Mouse (Mus musculus) megakaryocyte, adult 5-6 weeks (primary cell): ENCODE results near the gene Ing4. TPM values are rescaled to one million over a fixed set of nuclear protein-coding genes. Genes with fewer than 3 reads are reported as not detected.

Source experiments
- ATAC-seq: 2 replicates; pipeline ENCODE4 v1.8.0; 2016; ENCODE audit warnings: mild to moderate bottlenecking, inconsistent platforms; ENCODE audit not compliant: poor library complexity, severe bottlenecking
- total RNA-seq, 2 experiments: library from RNA; stranded (forward) in 1 of 2; stranded (reverse) in 1 of 2; fragments of 153-499, 151-499 nt in 1 of 2; fragments of 221-1000, 200-1000 nt in 1 of 2; gene quantifications; 2 replicates each; pipeline versions ENCODE4 v1.2.3 to v1.2.4; 2015 to 2017

The Ing4 gene
- total RNA-seq, 2 experiments from 2014 or later: 33.0 to 63.3 TPM

- peak; percentile 29 for ATAC-seq
Measured at GRCm38 (mm10) chr6:125089521-125090321, 50.2 kb downstream of the Ing4 start.

- ATAC-seq: no peak
Measured at GRCm38 (mm10) chr6:125090341-125091085, 51.0 kb downstream of the Ing4 start.

- no peak for ATAC-seq
Measured at GRCm38 (mm10) chr6:125092372-125092771, 52.8 kb downstream of the Ing4 start.

DNA sequence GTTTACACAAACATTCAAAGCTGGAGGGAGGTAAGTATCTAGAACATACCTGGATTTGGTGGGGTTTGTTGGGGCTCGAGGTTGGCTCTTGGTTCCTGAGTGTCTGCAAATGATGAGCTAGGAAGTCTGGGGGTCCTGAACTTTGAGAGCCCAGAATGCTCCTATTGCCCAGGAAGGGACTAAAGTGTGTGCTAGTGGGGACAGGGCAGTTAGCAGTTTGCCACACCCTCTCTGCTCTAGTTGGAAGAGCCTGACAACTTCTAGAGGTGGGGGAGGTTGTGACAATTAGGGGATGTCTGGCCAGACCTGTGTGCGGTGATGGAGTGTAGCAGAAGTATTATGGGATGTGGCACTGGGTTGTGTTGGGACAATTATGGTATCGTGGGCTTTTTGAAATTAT is 55.3 kb downstream of the Ing4 start:
- no peak for ATAC-seq

DNA sequence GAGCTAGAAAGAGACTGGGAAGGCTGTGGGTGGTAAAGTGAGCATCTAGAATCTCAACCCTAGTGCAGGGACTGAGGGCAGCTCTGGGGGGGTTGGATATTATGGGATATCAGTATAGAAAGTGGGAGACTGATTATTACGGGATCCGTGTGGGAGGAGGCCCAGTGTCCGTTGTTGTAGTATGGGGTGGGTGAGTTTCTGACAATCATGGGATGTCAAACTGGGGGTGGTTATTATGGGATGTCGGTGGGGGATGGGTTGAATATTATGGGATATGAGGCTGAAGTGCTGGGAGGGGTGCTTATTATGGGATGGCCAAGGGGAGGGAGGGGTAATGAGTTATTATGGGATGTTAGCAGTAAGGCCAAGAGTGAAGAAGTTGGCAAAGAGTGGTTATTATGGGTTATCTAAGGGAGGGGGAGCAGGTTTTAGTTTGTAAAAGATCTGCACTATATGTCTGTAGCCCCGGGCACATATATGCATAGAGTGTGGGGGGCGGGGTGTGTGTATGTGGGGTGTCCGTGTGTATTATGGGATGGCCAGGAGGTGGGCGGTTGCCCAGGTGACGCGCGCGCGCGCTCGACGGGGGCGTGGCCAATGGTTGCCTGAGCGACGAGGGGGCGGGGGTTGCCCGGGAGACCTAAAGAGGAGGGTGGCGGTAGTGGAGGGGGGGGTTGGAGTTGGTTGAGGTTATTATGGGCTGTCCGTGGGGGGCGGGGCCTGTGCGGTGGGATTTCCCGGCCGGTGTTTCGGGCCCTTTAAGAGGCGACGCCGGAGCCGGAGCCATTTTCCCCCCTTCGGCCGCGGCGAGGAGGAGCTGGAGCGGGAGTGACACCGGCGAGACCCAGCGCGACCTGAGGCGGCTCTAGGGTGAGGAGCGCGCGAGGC is 56.1 kb downstream of the Ing4 start, which contains the start of gene Chd4:
Gene Chd4 (plus strand): TSS at position 591 of the 888 bp plus-strand sequence.
- peak; percentile 63 for ATAC-seq

GRCm38 (mm10) chr6:125096279-125096596 is 56.7 kb downstream of the Ing4 start:
- no peak for ATAC-seq

GRCm38 (mm10) chr6:125096597-125097345 is 57.2 kb downstream of the Ing4 start:
- peak; percentile 20 for ATAC-seq

DNA sequence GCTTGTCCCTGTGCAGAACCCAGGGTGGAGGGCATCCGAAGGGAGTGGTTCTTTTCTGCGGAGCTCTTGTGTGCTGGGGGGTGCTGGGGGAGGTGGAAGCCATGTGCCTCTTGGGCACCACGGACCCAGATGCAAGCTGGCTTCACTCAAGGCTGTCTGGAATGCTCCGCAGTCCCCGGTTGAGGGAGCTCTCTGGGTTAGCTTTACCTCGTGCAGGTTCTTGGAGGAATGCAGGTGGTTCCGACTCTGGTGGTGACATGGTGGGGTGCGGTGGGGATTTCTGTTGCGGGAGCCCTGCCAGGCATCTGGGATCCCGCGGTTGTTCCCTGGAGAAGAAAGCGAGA is 57.8 kb downstream of the Ing4 start:
- ATAC-seq: no peak

DNA sequence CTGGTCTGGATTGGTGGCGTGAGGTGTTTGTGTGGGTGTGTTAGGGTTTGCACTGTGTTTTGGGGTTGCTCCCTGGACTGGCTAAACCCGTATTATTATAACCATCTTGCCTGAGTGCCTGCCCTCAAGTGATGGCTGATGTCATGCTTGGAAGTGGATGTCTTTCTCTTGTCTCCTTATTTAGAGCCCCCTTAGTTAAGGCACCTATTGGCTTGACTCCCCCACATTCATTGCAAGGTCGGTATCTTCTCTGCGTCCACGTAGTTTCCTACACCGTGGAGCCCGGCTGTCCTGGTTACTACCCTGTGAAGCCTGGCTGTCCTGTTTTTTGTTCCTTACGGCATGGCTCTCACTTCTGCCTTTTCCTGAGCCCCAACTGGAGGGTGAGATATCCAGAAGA is 58.4 kb downstream of the Ing4 start:
- no peak for ATAC-seq

- ATAC-seq: no peak
Measured at GRCm38 (mm10) chr6:125098513-125098912, 59.0 kb downstream of the Ing4 start.

Other genes with a start within 250 kb of the Ing4 start
- 5.1 and 8.0 TPM in 2 replicates for gene Spsb2, start 231.1 kb upstream of the Ing4 start, total RNA-seq (2015)
- 10.3 and 14.0 TPM in 2 replicates for gene Spsb2, start 231.1 kb upstream of the Ing4 start, total RNA-seq (2017)
- gene Tpi1, start 225.5 kb upstream of the Ing4 start, total RNA-seq (2015): 134 and 144 TPM in 2 replicates
- 93.8 and 113 TPM in 2 replicates for gene Tpi1, start 225.5 kb upstream of the Ing4 start, total RNA-seq (2017)
- gene Usp5, start 210.3 kb upstream of the Ing4 start, total RNA-seq (2015): 31.8 and 32.7 TPM in 2 replicates
- gene Usp5, start 210.3 kb upstream of the Ing4 start, total RNA-seq (2017): 56.3 and 58.5 TPM in 2 replicates
- gene Cdca3, start 210.2 kb upstream of the Ing4 start, total RNA-seq (2015): 160 and 180 TPM in 2 replicates
- gene Cdca3, start 210.2 kb upstream of the Ing4 start, total RNA-seq (2017): 168 and 185 TPM in 2 replicates
- gene Gnb3, start 199.5 kb upstream of the Ing4 start, total RNA-seq (2015): not detected in 2 replicates
- gene Gnb3, start 199.5 kb upstream of the Ing4 start, total RNA-seq (2017): not detected in 2 replicates
- 0.09 and 0.14 TPM in 2 replicates for gene P3h3, start 182.0 kb upstream of the Ing4 start, total RNA-seq (2015)
- gene P3h3, start 182.0 kb upstream of the Ing4 start, total RNA-seq (2017): 0.61 TPM in 1 of 2 replicates, not detected in the other
- not detected in 2 replicates for gene Gpr162, start 175.8 kb upstream of the Ing4 start, total RNA-seq (2015)
- 0.33 TPM in 1 of 2 replicates, not detected in the other for gene Gpr162, start 175.8 kb upstream of the Ing4 start, total RNA-seq (2017)
- gene Cd4, start 151.5 kb upstream of the Ing4 start, total RNA-seq (2015): 0.09 and 0.71 TPM in 2 replicates
- 0.20 and 0.37 TPM in 2 replicates for gene Cd4, start 151.5 kb upstream of the Ing4 start, total RNA-seq (2017)
- 1.2 TPM in 2 replicates for gene Lag3, start 128.1 kb upstream of the Ing4 start, total RNA-seq (2015)
- gene Lag3, start 128.1 kb upstream of the Ing4 start, total RNA-seq (2017): 0.44 and 1.4 TPM in 2 replicates
- gene Ptms, start 119.7 kb upstream of the Ing4 start, total RNA-seq (2015): 129 and 159 TPM in 2 replicates
- 195 and 207 TPM in 2 replicates for gene Ptms, start 119.7 kb upstream of the Ing4 start, total RNA-seq (2017)
- gene Mlf2, start 108.4 kb upstream of the Ing4 start, total RNA-seq (2015): 73.6 and 82.9 TPM in 2 replicates
- 50.9 and 70.6 TPM in 2 replicates for gene Mlf2, start 108.4 kb upstream of the Ing4 start, total RNA-seq (2017)
- gene Cops7a, start 74.2 kb upstream of the Ing4 start, total RNA-seq (2015): 35.4 and 37.2 TPM in 2 replicates
- gene Cops7a, start 74.2 kb upstream of the Ing4 start, total RNA-seq (2017): 19.4 and 25.7 TPM in 2 replicates
- not detected in 2 replicates for gene Pianp, start 43.1 kb upstream of the Ing4 start, total RNA-seq (2015)
- gene Pianp, start 43.1 kb upstream of the Ing4 start, total RNA-seq (2017): not detected in 2 replicates
- gene Zfp384, start 30.6 kb upstream of the Ing4 start, total RNA-seq (2015): 67.0 and 70.0 TPM in 2 replicates
- 34.1 and 36.0 TPM in 2 replicates for gene Zfp384, start 30.6 kb upstream of the Ing4 start, total RNA-seq (2017)
- 9.0 and 14.2 TPM in 2 replicates for gene Acrbp, start 9.9 kb downstream of the Ing4 start, total RNA-seq (2015)
- 3.4 and 8.8 TPM in 2 replicates for gene Acrbp, start 9.9 kb downstream of the Ing4 start, total RNA-seq (2017)
- gene Lpar5, start 28.2 kb downstream of the Ing4 start, total RNA-seq (2015): 25.1 and 25.5 TPM in 2 replicates
- gene Lpar5, start 28.2 kb downstream of the Ing4 start, total RNA-seq (2017): 27.6 and 30.0 TPM in 2 replicates
- gene Chd4, start 56.2 kb downstream of the Ing4 start, total RNA-seq (2015): 64.9 and 75.9 TPM in 2 replicates
- gene Chd4, start 56.2 kb downstream of the Ing4 start, total RNA-seq (2017): 282 and 336 TPM in 2 replicates
- 8.5 and 12.1 TPM in 2 replicates for gene Nop2, start 92.1 kb downstream of the Ing4 start, total RNA-seq (2015)
- gene Nop2, start 92.1 kb downstream of the Ing4 start, total RNA-seq (2017): 22.6 and 24.6 TPM in 2 replicates
- gene Iffo1, start 105.5 kb downstream of the Ing4 start, total RNA-seq (2015): 18.6 and 20.1 TPM in 2 replicates
- gene Iffo1, start 105.5 kb downstream of the Ing4 start, total RNA-seq (2017): 14.3 and 21.7 TPM in 2 replicates
- 2,892 and 2,923 TPM in 2 replicates for gene Gapdh, start 126.7 kb downstream of the Ing4 start, total RNA-seq (2015)
- gene Gapdh, start 126.7 kb downstream of the Ing4 start, total RNA-seq (2017): 1,028 and 1,070 TPM in 2 replicates
- 195 and 225 TPM in 2 replicates for gene Ncapd2, start 151.9 kb downstream of the Ing4 start, total RNA-seq (2015)
- gene Ncapd2, start 151.9 kb downstream of the Ing4 start, total RNA-seq (2017): 181 and 231 TPM in 2 replicates
- 91.9 and 106 TPM in 2 replicates for gene Mrpl51, start 152.0 kb downstream of the Ing4 start, total RNA-seq (2015)
- gene Mrpl51, start 152.0 kb downstream of the Ing4 start, total RNA-seq (2017): 72.8 and 81.9 TPM in 2 replicates
- gene Vamp1, start 175.8 kb downstream of the Ing4 start, total RNA-seq (2015): 12.6 and 13.9 TPM in 2 replicates
- 7.9 and 8.9 TPM in 2 replicates for gene Vamp1, start 175.8 kb downstream of the Ing4 start, total RNA-seq (2017)
- gene Tapbpl, start 192.1 kb downstream of the Ing4 start, total RNA-seq (2015): 6.6 and 8.8 TPM in 2 replicates
- gene Tapbpl, start 192.1 kb downstream of the Ing4 start, total RNA-seq (2017): 19.2 and 21.2 TPM in 2 replicates
- gene Cd27, start 197.2 kb downstream of the Ing4 start, total RNA-seq (2015): 3.2 and 5.9 TPM in 2 replicates
- gene Cd27, start 197.2 kb downstream of the Ing4 start, total RNA-seq (2017): 3.5 and 3.6 TPM in 2 replicates
- gene Tuba3a, start 246.3 kb downstream of the Ing4 start, total RNA-seq (2015): not detected in 2 replicates
- gene Tuba3a, start 246.3 kb downstream of the Ing4 start, total RNA-seq (2017): not detected in 2 replicates